Mouse (Mus musculus) heart, adult 8-10 months (tissue): ENCODE data around the gene Smurf2. TPM values are rescaled to one million over a fixed set of nuclear protein-coding genes. Genes with fewer than 3 reads are reported as not detected.
A peak's percentile ranks its signal among the peaks of the same experiment; 100 is the strongest.

Experiments used
- DNase-seq: peaks from one replicate; pipeline ENCODE4 v3.0.0; 2022; ENCODE audit warnings: low spot score
- microRNA-seq: library from miRNA; unstranded; fragments of <30 nt; microRNA quantifications from one replicate; pipeline ENCODE4 v1.2.0, GENCODE M21; 2022
- total RNA-seq, 4 experiments: library from RNA; stranded (reverse); gene quantifications; 2 replicates each; pipeline ENCODE4 v1.2.4; 2022

The Smurf2 gene
- total RNA-seq, 4 experiments from 2014 or later: 34.0 to 40.3 (median 37.2) TPM

DNA sequence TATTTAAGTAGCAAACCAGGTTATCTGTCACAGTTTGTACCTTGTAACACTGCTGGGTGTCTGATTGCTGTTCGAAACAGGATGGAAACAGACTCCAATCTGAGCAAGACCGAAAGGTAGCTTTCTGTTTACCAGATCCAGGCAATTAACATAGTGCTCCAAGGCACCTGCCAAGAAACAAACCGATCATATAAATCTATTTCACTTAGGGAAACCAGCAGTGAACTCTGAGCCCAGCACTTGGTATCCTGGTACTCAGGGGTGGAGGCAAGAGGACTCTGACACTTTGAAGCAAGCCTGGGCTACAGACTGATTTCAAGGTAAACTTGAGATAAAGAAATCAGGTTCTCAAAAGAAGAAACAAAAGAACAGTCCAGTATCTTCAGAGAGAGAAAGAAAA is 143.1 kb downstream of the Smurf2 start:
- no peak for DNase-seq

GRCm38 (mm10) chr11:106776960-106777359 is 143.6 kb downstream of the Smurf2 start:
- DNase-seq: no peak

DNA sequence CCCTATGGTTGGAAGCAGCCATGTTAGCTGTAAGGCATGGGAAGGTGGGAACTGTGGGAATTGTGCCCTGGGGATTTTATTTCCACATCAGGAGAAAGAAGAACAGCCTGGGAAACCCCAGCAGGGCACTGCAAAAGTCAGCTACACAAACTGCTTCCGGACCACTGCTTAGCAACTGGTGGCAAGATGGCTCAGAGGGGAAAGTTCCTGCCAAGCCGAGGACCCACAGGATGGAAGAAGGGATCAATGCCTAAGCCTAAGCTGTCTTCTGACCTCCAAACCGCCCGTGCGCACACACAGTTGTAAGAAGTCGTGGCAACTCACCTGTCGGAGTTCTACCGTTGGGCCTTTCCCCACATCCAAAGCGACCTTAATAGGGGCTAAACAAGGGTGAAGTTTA is 147.5 kb downstream of the Smurf2 start:
- no peak for DNase-seq

- DNase-seq: no peak
Observed at GRCm38 (mm10) chr11:106770195-106770974, 150.1 kb downstream of the Smurf2 start.

Small RNA genes lying within 50 kb of the gene (microRNA-seq; reads per million reads assigned to microRNA genes)
- gene Gm25994 (not detected), gene Gm27322 (3.1 reads per million, percentile 3 among the genes with 10 or more reads in this experiment), gene Mir3064 (14.6 reads per million, percentile 33 among the genes with 10 or more reads in this experiment)

Other genes starting within 250 kb of the Smurf2 start
- 100 to 1,000 TPM in 3 of 4 experiments, 10 to 100 TPM in 1; 97.3 to 119 (median 109) TPM for gene Pecam1, start 170.1 kb downstream of the Smurf2 start, total RNA-seq
- gene Milr1, start 169.5 kb downstream of the Smurf2 start, total RNA-seq: 1 to 10 TPM in 1 of 4 experiments, under 1 TPM in 3; 0.22 to 1.5 (median 0.74) TPM
- gene Polg2, start 141.2 kb downstream of the Smurf2 start, total RNA-seq: 1 to 10 TPM; 4.2 to 4.9 (median 4.6) TPM
- gene Ddx5, start 131.5 kb downstream of the Smurf2 start, total RNA-seq: 100 to 1,000 TPM; 247 to 395 (median 323) TPM
- 1 to 10 TPM; 3.3 to 6.1 (median 5.3) TPM for gene Cep95, start 131.5 kb downstream of the Smurf2 start, total RNA-seq
- 10 to 100 TPM; 53.9 to 86.8 (median 74.8) TPM for gene Kpna2, start 78.8 kb upstream of the Smurf2 start, total RNA-seq
- gene 1810010H24Rik, start 105.0 kb upstream of the Smurf2 start, total RNA-seq: 1 to 10 TPM; 1.7 to 2.7 (median 2.1) TPM
- 10 to 100 TPM; 24.8 to 30.3 (median 28.6) TPM for gene Bptf, start 211.4 kb upstream of the Smurf2 start, total RNA-seq